Mouse (Mus musculus) intestine, embryonic 14.5 days (tissue): ENCODE results near the gene Sprr2h. TPM values are rescaled to one million over a fixed set of nuclear protein-coding genes. Genes with fewer than 3 reads are reported as not detected.

Source experiments
- ATAC-seq: fragments of 200-750 bp; cut with Nextera tagmentation; replicated peaks from 2 replicates; pipeline ENCODE4 v1.8.0; 2017; ENCODE audit warnings: low read depth, moderate number of reproducible peaks, moderate TSS enrichment, moderate library complexity; ENCODE audit not compliant: low FRiP score, low TSS enrichment
- DNase-seq: peaks from one replicate; pipeline ENCODE4 v3.0.0-alpha.2; 2018; ENCODE audit warnings: low spot score
- H3K27ac ChIP-seq: fragments of 300-500 bp; sonication (generic); 2 replicates; pipeline ENCODE4 v1.5.1; 2014; ENCODE audit warnings: low read depth, mild to moderate bottlenecking, control low read depth
- H3K27me3 ChIP-seq: fragments of 300-500 bp; sonication (generic); replicated peaks from 2 replicates; pipeline ENCODE4 v1.6.1; 2014; ENCODE audit warnings: low read length, control low read depth; ENCODE audit not compliant: control insufficient read depth, insufficient read depth
- H3K36me3 ChIP-seq: fragments of 300-500 bp; sonication (generic); 2 replicates; pipeline ENCODE4 v1.6.1; 2014; ENCODE audit warnings: low read length, control low read depth; ENCODE audit not compliant: control insufficient read depth, insufficient read depth
- H3K4me1 ChIP-seq: fragments of 300-500 bp; sonication (generic); replicated peaks from 2 replicates; pipeline ENCODE4 v1.6.1; 2014; ENCODE audit warnings: low read length, control low read depth, mixed read lengths; ENCODE audit not compliant: control insufficient read depth, insufficient read depth
- H3K4me2 ChIP-seq: fragments of 300-500 bp; sonication (generic); 2 replicates; pipeline ENCODE4 v1.6.1; 2014; ENCODE audit warnings: low read length
- H3K4me3 ChIP-seq: fragments of 300-500 bp; sonication (generic); 2 replicates; pipeline ENCODE4 v1.5.1; 2014; ENCODE audit warnings: low read depth, low read length, control low read depth, mixed read lengths
- H3K9ac ChIP-seq: fragments of 300-500 bp; sonication (generic); 2 replicates; pipeline ENCODE4 v1.6.1; 2014; ENCODE audit warnings: mild to moderate bottlenecking, low read length
- H3K9me3 ChIP-seq: fragments of 300-500 bp; sonication (generic); 2 replicates; pipeline ENCODE4 v1.6.1; 2016; ENCODE audit warnings: low read length, control low read depth; ENCODE audit not compliant: control insufficient read depth
- WGBS: fragments of 180-500 bp; shearing (Covaris S2); extraction: QIAGEN DNeasy Blood & Tissue Kit; methylation state at CpG from one replicate; pipeline ENCODE4 v1.1.7; 2014; 5-methylcytosine and 5-hydroxymethylcytosine counted together
- polyA plus RNA-seq: library from polyadenylated mRNA; unstranded; fragments of >200 nt; fragmentation: Nextera tagmentation; extraction: Ambion mirVana; gene quantifications from 2 replicates; pipeline ENCODE4 v1.2.1, GENCODE M21; 2014

Sprr2h gene
- polyA plus RNA-seq = not detected in 2 replicates

DNA sequence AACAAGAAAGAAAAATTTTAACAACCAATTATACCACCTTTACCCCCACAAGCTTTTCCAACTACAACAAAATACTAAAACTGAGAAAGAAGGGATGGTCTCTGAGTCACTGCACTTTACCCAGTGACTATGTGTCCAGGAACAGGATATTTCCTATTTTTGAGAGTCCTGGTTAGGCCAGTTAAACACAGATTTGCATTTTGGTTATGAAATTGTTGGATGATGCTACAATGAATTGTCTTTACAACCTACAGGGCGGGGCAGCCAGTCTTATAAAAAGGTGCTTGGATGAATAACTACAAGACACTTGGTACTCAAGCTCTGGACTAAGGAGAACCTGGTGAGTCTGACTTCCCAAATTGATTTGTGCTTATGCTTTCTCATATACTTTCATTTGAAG lies at the start of gene Sprr2h:
Sprr2h (plus strand) TSS at position 301 of the 400 bp plus-strand sequence.
- Histone ChIP-seq H3K4me1 (no peaks in the 10 kb centered on the region), H3K9ac (no peak within 1 kb of the TSS), H3K27me3 (no peaks in the 10 kb centered on the region), H3K4me2 (no peak within 1 kb of the TSS), H3K9me3 (no peaks in the 10 kb centered on the region), H3K36me3 (no peaks in the 10 kb centered on the region), H3K27ac (no peak within 1 kb of the TSS), H3K4me3 (no peak within 1 kb of the TSS)
- ATAC-seq (no peak), DNase-seq (no peak)
- 90% methylated on average over 1 of the region's 1 CpGs for WGBS

DNA sequence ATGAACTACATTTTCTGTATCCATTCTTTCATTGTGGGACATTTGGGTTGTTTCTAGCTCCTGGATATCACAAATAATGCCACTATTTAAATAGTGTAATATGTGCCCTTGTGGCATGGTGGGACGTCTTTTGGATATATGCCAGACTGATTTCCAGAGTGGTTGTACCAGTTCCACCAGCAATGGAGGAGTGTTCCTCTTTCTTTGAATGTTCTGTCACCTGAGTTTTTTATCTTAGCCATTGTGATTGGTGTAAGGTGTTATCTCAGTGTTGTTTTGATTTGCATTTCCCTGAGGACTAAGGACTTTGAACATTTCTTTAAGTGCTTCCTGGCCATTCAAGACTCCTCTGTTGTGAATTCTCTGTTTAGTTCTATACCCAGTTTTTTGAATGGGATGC lies 49.2 kb upstream of the Sprr2h start:
- H3K9ac ChIP-seq = no peak overlapping the region
- H3K27me3 ChIP-seq = no peaks in the 10 kb centered on the region
- H3K36me3 ChIP-seq = no peaks in the 10 kb centered on the region
- H3K4me3 ChIP-seq = no peak overlapping the region
- no peak overlapping the region for H3K4me2 ChIP-seq
- H3K27ac ChIP-seq = no peak overlapping the region
- H3K9me3 ChIP-seq = no peaks in the 10 kb centered on the region
- DNase-seq (no peak), ATAC-seq (no peak)
- 68% methylated on average over 1 of the region's 1 CpGs for WGBS
- no peaks in the 10 kb centered on the region for H3K4me1 ChIP-seq

DNA sequence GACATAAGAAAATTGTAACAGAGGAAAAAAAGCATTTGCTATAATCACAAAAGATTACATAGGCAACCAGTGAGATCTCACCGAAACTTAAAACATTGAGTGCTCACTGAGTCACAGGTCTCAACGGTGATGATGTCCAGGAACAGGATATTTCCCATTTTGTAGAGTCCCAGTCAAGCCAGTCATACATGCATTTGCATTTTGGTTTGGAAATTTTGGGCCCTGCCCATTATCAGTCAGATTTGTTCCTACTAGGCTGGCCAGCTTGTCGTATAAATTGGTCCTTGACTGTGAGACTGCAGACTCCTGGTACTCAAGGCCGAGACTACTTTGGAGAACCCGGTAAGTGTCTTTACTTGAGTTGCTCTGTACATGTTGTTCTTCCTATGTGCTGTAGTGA lies 46.6 kb upstream of the Sprr2h start, which contains the start of gene Sprr2d:
Sprr2d (plus strand) TSS at position 301 of the 400 bp plus-strand sequence.
- H3K9me3 ChIP-seq = no peaks in the 10 kb centered on the region
- no peak within 1 kb of the TSS for H3K27ac ChIP-seq
- no peaks in the 10 kb centered on the region for H3K36me3 ChIP-seq
- H3K4me2 ChIP-seq = no peak within 1 kb of the TSS
- DNase-seq (no peak), ATAC-seq (no peak)
- WGBS = 87% methylated on average over 5 of the region's 5 CpGs
- no peaks in the 10 kb centered on the region for H3K4me1 ChIP-seq
- no peak within 1 kb of the TSS for H3K9ac ChIP-seq
- no peaks in the 10 kb centered on the region for H3K27me3 ChIP-seq
- H3K4me3 ChIP-seq = no peak within 1 kb of the TSS

DNA sequence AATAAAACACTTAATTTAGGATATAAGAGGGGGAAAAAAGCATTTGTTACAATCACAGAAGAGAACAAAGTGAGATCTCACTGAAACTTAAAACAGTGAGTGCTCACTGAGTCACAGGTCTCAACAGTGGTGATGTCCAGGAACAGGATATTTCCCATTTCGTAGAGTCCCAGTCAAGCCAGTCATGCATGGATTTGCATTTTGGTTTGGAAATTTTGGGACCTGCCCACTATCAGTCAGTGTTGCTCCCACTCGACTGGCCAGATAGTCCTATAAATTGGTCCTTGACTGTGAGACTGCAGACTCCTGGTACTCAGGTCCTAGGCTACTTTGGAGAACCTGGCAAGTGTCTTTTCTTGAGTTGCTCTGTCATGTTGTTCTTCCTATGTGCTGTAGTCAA lies 33.6 kb upstream of the Sprr2h start, which contains the start of gene Sprr2e:
Sprr2e (plus strand) TSS at position 301 of the 400 bp plus-strand sequence.
- H3K27me3 ChIP-seq = no peaks in the 10 kb centered on the region
- H3K27ac ChIP-seq = no peak within 1 kb of the TSS
- H3K9ac ChIP-seq = no peak within 1 kb of the TSS
- H3K4me1 ChIP-seq = no peaks in the 10 kb centered on the region
- H3K4me2 ChIP-seq = no peak within 1 kb of the TSS
- no peak within 1 kb of the TSS for H3K4me3 ChIP-seq
- ATAC-seq = no peak
- H3K36me3 ChIP-seq = no peaks in the 10 kb centered on the region
- WGBS = 76% methylated on average over 2 of the region's 2 CpGs
- H3K9me3 ChIP-seq = no peaks in the 10 kb centered on the region
- no peak for DNase-seq

DNA sequence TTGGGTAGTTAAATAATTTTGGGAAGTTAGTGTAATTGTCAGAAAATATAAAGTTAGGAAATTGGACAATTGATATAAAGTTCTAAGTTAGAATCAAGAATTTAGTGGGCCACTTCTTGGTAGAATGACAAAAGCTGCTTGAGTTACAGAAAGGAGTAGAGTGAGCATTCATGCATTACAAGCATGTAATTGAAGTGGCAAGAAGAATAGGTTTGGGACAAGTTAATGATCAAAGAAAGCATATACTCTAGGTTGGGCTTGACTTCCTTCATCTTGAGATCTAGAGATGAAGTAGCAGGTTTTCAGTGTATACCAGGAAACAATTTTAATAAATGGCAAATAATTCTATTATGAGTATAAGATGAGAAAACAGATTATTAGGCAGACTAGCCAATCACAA lies 23.9 kb upstream of the Sprr2h start:
- Histone ChIP-seq H3K4me1 (no peaks in the 10 kb centered on the region), H3K36me3 (no peaks in the 10 kb centered on the region), H3K9me3 (no peaks in the 10 kb centered on the region), H3K4me2 (no peak overlapping the region), H3K27ac (no peak overlapping the region), H3K27me3 (no peaks in the 10 kb centered on the region), H3K4me3 (no peak overlapping the region), H3K9ac (no peak overlapping the region)
- DNase-seq (no peak), ATAC-seq (no peak)

DNA sequence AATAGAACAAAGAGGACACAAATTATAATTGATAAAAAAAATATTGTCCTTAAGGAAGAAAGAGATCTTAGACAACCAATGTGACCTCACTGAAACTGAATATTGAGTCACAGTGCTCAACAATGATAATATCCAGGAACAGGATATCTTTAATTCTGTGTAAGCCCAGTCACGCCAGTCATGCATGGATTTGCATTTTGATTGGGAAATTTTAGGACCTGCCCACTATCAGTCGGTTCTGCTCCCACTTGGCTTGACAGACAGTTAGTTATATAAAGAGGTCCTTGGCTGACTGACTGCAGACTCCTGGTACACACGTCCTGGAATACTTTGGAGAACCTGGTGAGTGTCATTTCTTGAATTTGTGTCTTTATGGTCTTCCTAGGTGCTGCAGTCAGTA lies 20.6 kb upstream of the Sprr2h start, which contains the start of gene Sprr2f:
Sprr2f (plus strand) TSS at position 301 of the 400 bp plus-strand sequence.
- no peak within 1 kb of the TSS for H3K4me2 ChIP-seq
- no peaks in the 10 kb centered on the region for H3K9me3 ChIP-seq
- H3K4me3 ChIP-seq = no peak within 1 kb of the TSS
- ATAC-seq (no peak), DNase-seq (no peak)
- H3K36me3 ChIP-seq = no peaks in the 10 kb centered on the region
- H3K27ac ChIP-seq = no peak within 1 kb of the TSS
- 58% methylated on average over 3 of the region's 3 CpGs for WGBS
- H3K27me3 ChIP-seq = no peaks in the 10 kb centered on the region
- H3K9ac ChIP-seq = no peak within 1 kb of the TSS
- H3K4me1 ChIP-seq = no peaks in the 10 kb centered on the region

DNA sequence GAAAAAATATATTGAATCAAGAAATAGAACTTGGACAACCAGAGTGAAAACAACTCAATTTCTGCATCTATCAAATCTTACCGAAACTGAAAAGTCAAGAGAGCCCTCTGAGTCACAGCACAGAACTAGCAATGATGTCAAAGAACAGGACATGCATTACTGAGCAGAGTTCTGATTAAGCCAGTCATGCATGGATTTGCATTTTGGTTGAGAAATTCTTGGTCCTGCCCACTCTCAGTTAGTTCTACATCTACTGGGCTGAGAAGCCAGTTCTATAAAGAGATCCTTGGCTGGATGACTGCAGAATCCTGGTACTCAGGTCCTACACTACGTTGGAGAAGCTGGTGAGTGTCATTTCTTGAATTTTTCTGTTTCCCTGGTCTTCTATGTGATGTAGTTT lies 11.9 kb upstream of the Sprr2h start:
- ATAC-seq (no peak), DNase-seq (no peak)
- no peaks in the 10 kb centered on the region for H3K36me3 ChIP-seq
- no peak overlapping the region for H3K9ac ChIP-seq
- H3K9me3 ChIP-seq = no peaks in the 10 kb centered on the region
- H3K4me2 ChIP-seq = no peak overlapping the region
- H3K27ac ChIP-seq = no peak overlapping the region
- no peaks in the 10 kb centered on the region for H3K27me3 ChIP-seq
- 89% methylated on average over 2 of the region's 2 CpGs for WGBS
- no peak overlapping the region for H3K4me3 ChIP-seq
- H3K4me1 ChIP-seq = no peaks in the 10 kb centered on the region

DNA sequence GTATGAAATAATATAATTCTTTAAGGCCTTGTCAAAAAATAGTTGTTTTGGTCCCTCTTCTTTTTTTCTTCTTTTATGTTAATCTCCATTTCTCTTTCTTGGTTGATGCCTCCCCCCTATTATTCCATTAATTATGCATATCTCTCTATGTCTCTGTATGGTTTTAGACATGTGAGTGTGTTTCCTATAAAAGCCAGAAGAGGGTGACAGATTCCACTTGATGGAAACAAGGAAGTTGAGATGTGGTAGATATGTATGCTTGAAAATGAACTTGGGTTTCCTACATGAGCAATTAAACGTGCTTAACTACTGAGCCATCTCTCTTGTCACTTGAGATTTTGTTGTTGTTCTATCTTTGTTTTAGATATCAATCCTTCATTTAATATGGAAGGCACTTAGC lies 8.8 kb downstream of the Sprr2h start:
- Histone ChIP-seq H3K27me3 (no peaks in the 10 kb centered on the region), H3K4me2 (no peak overlapping the region), H3K4me3 (no peak overlapping the region), H3K4me1 (no peaks in the 10 kb centered on the region), H3K9me3 (no peaks in the 10 kb centered on the region), H3K9ac (no peak overlapping the region), H3K36me3 (no peaks in the 10 kb centered on the region), H3K27ac (no peak overlapping the region)
- DNase-seq (no peak), ATAC-seq (no peak)
- 50% methylated on average over 1 of the region's 1 CpGs for WGBS

DNA sequence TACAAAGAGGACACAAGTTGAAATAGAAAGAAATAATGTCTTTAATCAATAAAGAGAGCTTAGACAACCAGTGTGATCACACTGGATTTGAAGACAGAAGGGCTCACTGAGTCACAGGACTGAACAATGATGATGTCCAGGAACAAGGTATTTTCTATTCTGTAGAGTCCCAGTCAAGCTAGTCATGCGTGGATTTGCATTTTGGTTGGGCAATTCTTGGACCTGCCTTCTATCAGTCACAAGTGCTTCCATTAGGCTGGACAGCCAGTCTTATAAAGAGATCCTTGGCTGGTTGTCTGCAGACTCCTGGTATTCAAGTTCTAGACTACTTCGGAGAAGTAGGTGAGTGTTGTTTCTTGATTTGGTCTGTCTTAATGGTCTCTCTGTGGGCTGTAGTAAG lies 22.2 kb downstream of the Sprr2h start, which contains the start of gene Sprr2i:
Sprr2i (plus strand) TSS at position 301 of the 400 bp plus-strand sequence.
- no peak within 1 kb of the TSS for H3K9ac ChIP-seq
- H3K36me3 ChIP-seq = no peaks in the 10 kb centered on the region
- no peaks in the 10 kb centered on the region for H3K9me3 ChIP-seq
- ATAC-seq (no peak), DNase-seq (no peak)
- H3K4me1 ChIP-seq = no peaks in the 10 kb centered on the region
- H3K27ac ChIP-seq = no peak within 1 kb of the TSS
- 93% methylated on average over 2 of the region's 2 CpGs for WGBS
- H3K4me3 ChIP-seq = no peak within 1 kb of the TSS
- H3K27me3 ChIP-seq = no peaks in the 10 kb centered on the region
- H3K4me2 ChIP-seq = no peak within 1 kb of the TSS
